Mouse (Mus musculus) spleen, adult 2 months (tissue): Measurements from ENCODE around the gene Prrt2. TPM values are rescaled to one million over a fixed set of nuclear protein-coding genes. Genes with fewer than 3 reads are reported as not detected.

Experiments used
- DNase-seq, 2 experiments: peaks; one replicate each; pipeline versions ENCODE4 v3.0.0 to v3.0.0-alpha.2; 2012 to 2021; ENCODE audit warnings: low spot score in 2 of 2, low read depth in 1 of 2
- H3K27ac ChIP-seq: fragments of 200-500 bp; 2 replicates; pipeline ENCODE4 v1.5.1; 2012; ENCODE audit warnings: low read length, inconsistent platforms; ENCODE audit not compliant: insufficient read depth
- H3K27me3 ChIP-seq: fragments of 200-500 bp; 2 replicates; pipeline ENCODE4 v1.6.1; 2012; ENCODE audit warnings: mild to moderate bottlenecking, moderate library complexity, low read length, inconsistent platforms; ENCODE audit not compliant: control insufficient read depth, insufficient read depth
- H3K36me3 ChIP-seq: fragments of 200-500 bp; 2 replicates; pipeline ENCODE4 v1.6.1; 2012; ENCODE audit warnings: mild to moderate bottlenecking, low read length, inconsistent platforms; ENCODE audit not compliant: control insufficient read depth, insufficient read depth
- H3K4me1 ChIP-seq: fragments of 200-500 bp; 2 replicates; pipeline ENCODE4 v1.6.1; 2011; ENCODE audit warnings: inconsistent platforms; ENCODE audit not compliant: control insufficient read depth, insufficient read depth, insufficient read length
- H3K4me3 ChIP-seq: fragments of 200-500 bp; 2 replicates; pipeline ENCODE4 v1.5.1; 2011; ENCODE audit warnings: mild to moderate bottlenecking, inconsistent platforms; ENCODE audit not compliant: insufficient read depth, insufficient read length; ENCODE audit errors: extremely low read depth
- CTCF ChIP-seq: fragments of 200-500 bp; IDR thresholded peaks from 2 replicates; pipeline ENCODE4 v1.5.1; 2011; ENCODE audit warnings: mild to moderate bottlenecking, inconsistent platforms; ENCODE audit not compliant: insufficient read depth, insufficient read length, insufficient replicate concordance; ENCODE audit errors: extremely low read depth
- POLR2A ChIP-seq: fragments of 200-500 bp; IDR thresholded peaks from 2 replicates; pipeline ENCODE4 v1.6.1; 2011; ENCODE audit warnings: low read depth, low read length, inconsistent platforms
- WGBS: fragments of 180-500 bp; shearing (Covaris S2); methylation state at CpG from one replicate; pipeline ENCODE4 v1.1.7; 2018; 5-methylcytosine and 5-hydroxymethylcytosine counted together
- polyA plus RNA-seq: library from polyadenylated mRNA; depleted of rRNA; stranded (reverse); fragments of >200 nt; gene quantifications from 2 replicates; pipeline ENCODE4 v1.2.3, GENCODE M21; 2012

Prrt2 gene
- polyA plus RNA-seq, 1 experiment = 5.8 TPM

- peaks cover 5% of the 10 kb centered on the region; the same call in 1 of the 2 replicates for H3K4me1 ChIP-seq
- H3K27me3 ChIP-seq = no peaks in the 10 kb centered on the region
- TF ChIP-seq POLR2A = no peak
- no peak for TF ChIP-seq CTCF
- H3K36me3 ChIP-seq = no peaks in the 10 kb centered on the region; the same call in 1 of the 2 replicates
- no peak overlapping the region for H3K27ac ChIP-seq
- 96% methylated on average over 1 of the region's 1 CpGs for WGBS
- DNase-seq = no peak
- H3K4me3 ChIP-seq = no peak overlapping the region
Measured at GRCm38 (mm10) chr7:127030172-127030571, 9.2 kb upstream of the Prrt2 start.

GRCm38 (mm10) chr7:127027885-127028284, 6.9 kb upstream of the Prrt2 start:
- 49% methylated on average over 8 of the region's 8 CpGs for WGBS
- TF ChIP-seq CTCF (no peak), POLR2A (no peak)

GRCm38 (mm10) chr7:127026984-127027726, 6.1 kb upstream of the Prrt2 start, which contains the start of gene Maz:
TSS of gene Maz (minus strand) at chr7:127027037.
- peak within 1 kb of the TSS; percentile 78 for H3K4me3 ChIP-seq
- WGBS = under 1% methylated on average over 54 of the region's 63 CpGs
- TF ChIP-seq POLR2A (peak; percentile 80), CTCF (no peak)
- peak; percentile 99 to 100 for DNase-seq
- H3K36me3 ChIP-seq = peaks cover 15% of the 10 kb centered on the region
- H3K27ac ChIP-seq = peak within 1 kb of the TSS; percentile 98
- H3K4me1 ChIP-seq = peaks cover 27% of the 10 kb centered on the region
- no peaks in the 10 kb centered on the region for H3K27me3 ChIP-seq

More at GRCm38 (mm10) chr7:127027885-127028284, 6.9 kb upstream of the Prrt2 start:
- H3K27me3 ChIP-seq = no peaks in the 10 kb centered on the region
- peak overlapping the region; percentile 91 for H3K27ac ChIP-seq
- peaks cover 11% of the 10 kb centered on the region for H3K36me3 ChIP-seq
- peaks cover 24% of the 10 kb centered on the region for H3K4me1 ChIP-seq
- DNase-seq = peak in 1 of 2 experiments; percentile 22
- H3K4me3 ChIP-seq = peak overlapping the region; percentile 52

GRCm38 (mm10) chr7:127026616-127026983, 5.6 kb upstream of the Prrt2 start:
- no peaks in the 10 kb centered on the region for H3K27me3 ChIP-seq
- peak in 1 of 2 experiments; percentile 70 for DNase-seq
- TF ChIP-seq CTCF (no peak), POLR2A (no peak)
- peaks cover 16% of the 10 kb centered on the region for H3K36me3 ChIP-seq
- peak overlapping the region; percentile 78 for H3K4me3 ChIP-seq
- WGBS = 2% methylated on average over 34 of the region's 48 CpGs
- peak overlapping the region; percentile 98 for H3K27ac ChIP-seq
- peaks cover 31% of the 10 kb centered on the region for H3K4me1 ChIP-seq

GRCm38 (mm10) chr7:127026161-127026600, 5.2 kb upstream of the Prrt2 start:
- H3K4me3 ChIP-seq = peak overlapping the region; percentile 78
- DNase-seq = peak in 1 of 2 experiments; percentile 66
- H3K4me1 ChIP-seq = peaks cover 35% of the 10 kb centered on the region

GRCm38 (mm10) chr7:127025556-127026160, 4.6 kb upstream of the Prrt2 start:
- H3K4me1 ChIP-seq = peaks cover 40% of the 10 kb centered on the region

More at GRCm38 (mm10) chr7:127026161-127026600, 5.2 kb upstream of the Prrt2 start:
- H3K27me3 ChIP-seq = no peaks in the 10 kb centered on the region
- peak overlapping the region; percentile 98 for H3K27ac ChIP-seq
- H3K36me3 ChIP-seq = peaks cover 16% of the 10 kb centered on the region
- no peak for TF ChIP-seq POLR2A
- no peak for TF ChIP-seq CTCF
- 5% methylated on average over 39 of the region's 48 CpGs for WGBS

More at GRCm38 (mm10) chr7:127025556-127026160, 4.6 kb upstream of the Prrt2 start:
- WGBS = under 1% methylated on average over 56 of the region's 65 CpGs
- H3K27me3 ChIP-seq = no peaks in the 10 kb centered on the region
- H3K4me3 ChIP-seq = peak overlapping the region; percentile 78
- peak in 1 of 2 experiments; percentile 41 for DNase-seq
- H3K27ac ChIP-seq = peak overlapping the region; percentile 98
- no peak for TF ChIP-seq POLR2A
- H3K36me3 ChIP-seq = peaks cover 16% of the 10 kb centered on the region
